Mouse (Mus musculus) thymus, postnatal 0 days (tissue): ENCODE data around the gene Smim5. TPM values are rescaled to one million over a fixed set of nuclear protein-coding genes. Genes with fewer than 3 reads are reported as not detected.
A peak's percentile ranks its signal among the peaks of the same experiment; 100 is the strongest.

ENCODE experiments used
- DNase-seq: peaks from one replicate; pipeline ENCODE4 v3.0.0-alpha.2; 2015; ENCODE audit warnings: low spot score
- polyA plus RNA-seq: library from polyadenylated mRNA; unstranded; fragments of >200 nt; fragmentation: Nextera tagmentation; extraction: Ambion mirVana; gene quantifications from 2 replicates; pipeline ENCODE4 v1.2.1, GENCODE M21; 2015

Smim5 gene
- polyA plus RNA-seq, 1 experiment from 2014 or later, result 39.8 TPM

- no peak for DNase-seq
Measured at GRCm38 (mm10) chr11:115921986-115922385, 22.2 kb downstream of the Smim5 start.

- no peak for DNase-seq
Measured at GRCm38 (mm10) chr11:115929031-115929430, 29.3 kb downstream of the Smim5 start.

GRCm38 (mm10) chr11:115929818-115930217 is 30.1 kb downstream of the Smim5 start:
- DNase-seq, result no peak

- no peak for DNase-seq
Measured at GRCm38 (mm10) chr11:115931235-115931634, 31.5 kb downstream of the Smim5 start.

- DNase-seq, result peak; percentile 99
Measured at GRCm38 (mm10) chr11:115933108-115933746, 33.5 kb downstream of the Smim5 start, which contains the start of the genes Sap30bp and Recql5. Gene Sap30bp (plus strand): TSS chr11:115933282. Gene Recql5 (minus strand): TSS chr11:115933477.

- DNase-seq, result no peak
Measured at GRCm38 (mm10) chr11:115933747-115934110, 34.0 kb downstream of the Smim5 start.

- peak; percentile 84 for DNase-seq
Measured at GRCm38 (mm10) chr11:115939690-115940329, 40.0 kb downstream of the Smim5 start.

- no peak for DNase-seq
Measured at GRCm38 (mm10) chr11:115941980-115942379, 42.2 kb downstream of the Smim5 start.

- no peak for DNase-seq
Measured at GRCm38 (mm10) chr11:115945247-115945646, 45.5 kb downstream of the Smim5 start.

GRCm38 (mm10) chr11:115946221-115946828 is 46.6 kb downstream of the Smim5 start:
- no peak for DNase-seq

- DNase-seq, result no peak
Measured at GRCm38 (mm10) chr11:115948316-115948715, 48.5 kb downstream of the Smim5 start.

- no peak for DNase-seq
Measured at GRCm38 (mm10) chr11:115950719-115951118, 51.0 kb downstream of the Smim5 start.

GRCm38 (mm10) chr11:115954712-115955111 is 54.9 kb downstream of the Smim5 start:
- DNase-seq, result no peak

GRCm38 (mm10) chr11:115955195-115955858 is 55.6 kb downstream of the Smim5 start:
- DNase-seq, result no peak

Other genes with a start within 250 kb of the Smim5 start
- 143 and 144 TPM in 2 replicates for gene Grb2, start 191.4 kb upstream of the Smim5 start, polyA plus RNA-seq
- gene Tmem94, start 134.5 kb upstream of the Smim5 start, polyA plus RNA-seq, result 8.3 and 9.5 TPM in 2 replicates
- 3.5 and 3.7 TPM in 2 replicates for gene Caskin2, start 86.3 kb upstream of the Smim5 start, polyA plus RNA-seq
- gene Tsen54, start 85.2 kb upstream of the Smim5 start, polyA plus RNA-seq, result 23.4 and 23.5 TPM in 2 replicates
- 15.6 and 15.7 TPM in 2 replicates for gene Llgl2, start 75.9 kb upstream of the Smim5 start, polyA plus RNA-seq
- 1.4 and 1.5 TPM in 2 replicates for gene Myo15b, start 41.6 kb upstream of the Smim5 start, polyA plus RNA-seq
- gene Smim6, start 12.1 kb downstream of the Smim5 start, polyA plus RNA-seq, result 3.8 and 4.8 TPM in 2 replicates
- 47.2 and 48.8 TPM in 2 replicates for gene Sap30bp, start 33.3 kb downstream of the Smim5 start, polyA plus RNA-seq
- gene Recql5, start 33.5 kb downstream of the Smim5 start, polyA plus RNA-seq, result 16.8 and 18.9 TPM in 2 replicates
- 7.8 TPM in 2 replicates for gene Itgb4, start 74.7 kb downstream of the Smim5 start, polyA plus RNA-seq
- 182 and 188 TPM in 2 replicates for gene Galk1, start 112.8 kb downstream of the Smim5 start, polyA plus RNA-seq
- gene H3f3b, start 128.0 kb downstream of the Smim5 start, polyA plus RNA-seq, result 2,823 and 2,911 TPM in 2 replicates
- 20.5 and 22.9 TPM in 2 replicates for gene Unk, start 130.4 kb downstream of the Smim5 start, polyA plus RNA-seq
- gene Unc13d, start 178.0 kb downstream of the Smim5 start, polyA plus RNA-seq, result 32.4 and 34.7 TPM in 2 replicates
- gene Wbp2, start 187.0 kb downstream of the Smim5 start, polyA plus RNA-seq, result 75.1 and 97.4 TPM in 2 replicates
- 10.8 and 10.9 TPM in 2 replicates for gene Trim47, start 227.2 kb downstream of the Smim5 start, polyA plus RNA-seq
- gene Trim65, start 231.2 kb downstream of the Smim5 start, polyA plus RNA-seq, result 2.6 and 3.1 TPM in 2 replicates
- 65.0 and 68.8 TPM in 2 replicates for gene Mrpl38, start 238.9 kb downstream of the Smim5 start, polyA plus RNA-seq